Mouse (Mus musculus) hindbrain, embryonic 14.5 days (tissue): ENCODE measurements at regions not wholly inside any gene's neighbourhood (a gene's known extent, or its start where the extent isn't known, plus 50 kb on each side); places are given as distances from the start of the nearest gene placed in this dataset.

Source experiments
- ATAC-seq: fragments of 200-750 bp; cut with Nextera tagmentation; 2 replicates; pipeline ENCODE4 v1.8.0; 2017; ENCODE audit warnings: moderate number of reproducible peaks, mild to moderate bottlenecking, moderate TSS enrichment, moderate library complexity; ENCODE audit not compliant: low FRiP score
- DNase-seq: peaks from one replicate; pipeline ENCODE4 v3.0.0-alpha.2; 2015; ENCODE audit warnings: low spot score
- H3K27ac ChIP-seq: fragments of 300-500 bp; sonication (generic); 2 replicates; pipeline ENCODE4 v1.5.1; 2014; ENCODE audit warnings: mild to moderate bottlenecking, moderate library complexity
- H3K27me3 ChIP-seq: fragments of 300-500 bp; sonication (generic); 2 replicates; pipeline ENCODE4 v1.6.1; 2014; ENCODE audit warnings: mild to moderate bottlenecking, low read length, mixed read lengths; ENCODE audit not compliant: control insufficient read depth, insufficient read depth
- H3K36me3 ChIP-seq: fragments of 300-500 bp; sonication (generic); replicated peaks from 2 replicates; pipeline ENCODE4 v1.6.1; 2014; ENCODE audit not compliant: control insufficient read depth, insufficient read depth
- H3K4me1 ChIP-seq: fragments of 300-500 bp; sonication (generic); replicated peaks from 2 replicates; pipeline ENCODE4 v1.6.1; 2014; ENCODE audit warnings: antibody characterized with exemption, low read length, mixed read lengths; ENCODE audit not compliant: control insufficient read depth, insufficient read depth
- H3K4me2 ChIP-seq: fragments of 300-500 bp; sonication (generic); replicated peaks from 2 replicates; pipeline ENCODE4 v1.6.1; 2014; ENCODE audit warnings: mild to moderate bottlenecking, moderate library complexity
- H3K4me3 ChIP-seq: fragments of 300-500 bp; sonication (generic); replicated peaks from 2 replicates; pipeline ENCODE4 v1.5.1; 2014; ENCODE audit warnings: mild to moderate bottlenecking, low read length
- H3K9ac ChIP-seq: fragments of 300-500 bp; sonication (generic); 2 replicates; pipeline ENCODE4 v1.6.1; 2014
- H3K9me3 ChIP-seq: fragments of 300-500 bp; sonication (generic); 2 replicates; pipeline ENCODE4 v1.6.1; 2016; ENCODE audit warnings: low read length; ENCODE audit not compliant: control insufficient read depth
- WGBS: fragments of 180-500 bp; shearing (Covaris S2); extraction: QIAGEN DNeasy Blood & Tissue Kit; methylation state at CpG from one replicate; pipeline ENCODE4 v1.1.7; 2014; 5-methylcytosine and 5-hydroxymethylcytosine counted together

DNA sequence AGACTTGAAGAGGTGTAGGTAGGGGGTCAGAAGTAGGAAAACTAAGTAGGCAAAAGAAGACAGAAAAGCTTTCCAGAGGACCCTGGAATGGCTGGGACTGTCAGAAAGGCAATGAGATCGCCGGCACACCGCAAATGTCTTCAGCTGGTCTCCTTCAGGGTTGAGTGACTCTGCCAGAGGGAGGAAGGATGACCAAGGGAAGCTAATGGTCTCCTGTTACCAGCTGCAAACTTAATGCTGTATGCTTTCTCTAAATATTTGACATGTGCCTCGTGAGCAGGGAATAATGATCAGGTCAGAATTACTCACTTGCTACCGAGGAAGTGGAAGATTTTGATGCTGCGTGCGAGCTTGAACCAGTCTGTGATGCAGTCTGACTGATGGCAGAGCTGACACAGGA is 125.2 kb upstream of the Syt6 start:
- H3K4me2 ChIP-seq, result no peak overlapping the region
- no peaks in the 10 kb centered on the region for H3K9me3 ChIP-seq
- H3K27ac ChIP-seq, result no peak overlapping the region
- DNase-seq (no peak), ATAC-seq (no peak)
- no peaks in the 10 kb centered on the region for H3K4me1 ChIP-seq
- H3K4me3 ChIP-seq, result no peak overlapping the region
- no peaks in the 10 kb centered on the region for H3K27me3 ChIP-seq
- H3K36me3 ChIP-seq, result no peaks in the 10 kb centered on the region
- no peak overlapping the region for H3K9ac ChIP-seq
- WGBS, result 57% methylated on average over 7 of the region's 7 CpGs

GRCm38 (mm10) chr3:103451971-103452370 is 123.1 kb upstream of the Syt6 start:
- no peak for DNase-seq
- Histone ChIP-seq H3K9me3 (no peaks in the 10 kb centered on the region), H3K4me1 (no peaks in the 10 kb centered on the region)

GRCm38 (mm10) chr3:103463760-103464159 is 111.3 kb upstream of the Syt6 start:
- DNase-seq (no peak), ATAC-seq (no peak)
- Histone ChIP-seq H3K9ac (no peak overlapping the region), H3K36me3 (no peaks in the 10 kb centered on the region), H3K27me3 (no peaks in the 10 kb centered on the region), H3K4me1 (0 out of 2 replicates have a peak, but pooled peaks cover 4% of the 10 kb centered on the region), H3K4me3 (no peak overlapping the region), H3K9me3 (no peaks in the 10 kb centered on the region), H3K4me2 (no peak overlapping the region), H3K27ac (no peak overlapping the region)
- WGBS, result 37% methylated on average over 4 of the region's 4 CpGs

More at GRCm38 (mm10) chr3:103451971-103452370, 123.1 kb upstream of the Syt6 start:
- ATAC-seq, result no peak
- no peak overlapping the region for H3K27ac ChIP-seq
- no peak overlapping the region for H3K9ac ChIP-seq
- no peak overlapping the region for H3K4me2 ChIP-seq
- no peaks in the 10 kb centered on the region for H3K27me3 ChIP-seq
- H3K36me3 ChIP-seq, result no peaks in the 10 kb centered on the region
- 76% methylated on average over 3 of the region's 3 CpGs for WGBS
- no peak overlapping the region for H3K4me3 ChIP-seq

GRCm38 (mm10) chr3:103464181-103464580 is 110.8 kb upstream of the Syt6 start:
- no peak for ATAC-seq
- no peak overlapping the region for H3K4me3 ChIP-seq
- H3K4me1 ChIP-seq, result 0 out of 2 replicates have a peak, but pooled peaks cover 4% of the 10 kb centered on the region
- no peak overlapping the region for H3K27ac ChIP-seq
- DNase-seq, result no peak
- H3K4me2 ChIP-seq, result no peak overlapping the region
- no peak overlapping the region for H3K9ac ChIP-seq
- WGBS, result 61% methylated on average over 5 of the region's 5 CpGs
- H3K27me3 ChIP-seq, result no peaks in the 10 kb centered on the region
- no peaks in the 10 kb centered on the region for H3K36me3 ChIP-seq
- no peaks in the 10 kb centered on the region for H3K9me3 ChIP-seq

GRCm38 (mm10) chr3:103464729-103465128 is 110.3 kb upstream of the Syt6 start:
- Histone ChIP-seq H3K27ac (no peak overlapping the region), H3K4me3 (no peak overlapping the region), H3K9ac (no peak overlapping the region), H3K27me3 (no peaks in the 10 kb centered on the region), H3K4me1 (0 out of 2 replicates have a peak, but pooled peaks cover 4% of the 10 kb centered on the region), H3K36me3 (no peaks in the 10 kb centered on the region), H3K4me2 (no peak overlapping the region), H3K9me3 (no peaks in the 10 kb centered on the region)
- ATAC-seq, result no peak
- 30% methylated on average over 4 of the region's 4 CpGs for WGBS
- DNase-seq, result no peak

DNA sequence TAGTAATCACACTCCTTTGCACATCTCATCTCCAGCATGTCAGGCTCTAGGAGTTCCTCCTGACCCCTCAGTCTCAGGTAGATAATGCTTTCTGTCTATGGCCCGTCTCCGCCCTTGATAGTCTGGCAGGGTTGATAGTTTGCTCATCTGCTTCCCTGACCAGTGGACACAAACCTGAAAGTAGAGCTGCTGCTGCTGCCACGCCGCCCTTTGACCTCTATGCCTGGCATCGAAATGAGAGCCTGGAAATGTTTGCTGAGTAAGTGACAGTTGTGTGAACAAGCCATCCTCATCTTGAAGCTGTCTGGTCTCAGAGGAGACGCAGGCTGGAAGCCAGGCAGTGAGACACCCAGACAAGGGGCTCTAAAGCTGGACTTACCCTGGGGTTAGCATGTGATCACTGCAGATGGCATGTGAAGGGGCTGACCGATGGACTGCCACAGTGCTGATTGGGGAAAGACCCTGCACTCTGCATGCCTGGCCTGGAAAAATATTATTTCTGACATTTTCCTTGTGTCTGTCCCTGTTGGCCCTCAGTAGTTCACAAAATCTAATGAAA is 109.8 kb upstream of the Syt6 start:
- ATAC-seq (no peak), DNase-seq (no peak)
- Histone ChIP-seq H3K4me1 (0 out of 2 replicates have a peak, but pooled peaks cover 4% of the 10 kb centered on the region), H3K36me3 (no peaks in the 10 kb centered on the region), H3K9ac (no peak overlapping the region), H3K4me2 (no peak overlapping the region), H3K27me3 (no peaks in the 10 kb centered on the region), H3K9me3 (no peaks in the 10 kb centered on the region), H3K4me3 (no peak overlapping the region), H3K27ac (no peak overlapping the region)
- WGBS, result 74% methylated on average over 7 of the region's 7 CpGs

- H3K9ac ChIP-seq, result no peak overlapping the region
- no peaks in the 10 kb centered on the region for H3K9me3 ChIP-seq
- ATAC-seq (no peak), DNase-seq (no peak)
- H3K27me3 ChIP-seq, result no peaks in the 10 kb centered on the region
- whole genome bisulfite sequencing, result 82% methylated on average over 2 of the region's 2 CpGs
- H3K4me3 ChIP-seq, result no peak overlapping the region
- 0 out of 2 replicates have a peak, but pooled peaks cover 4% of the 10 kb centered on the region for H3K4me1 ChIP-seq
- no peak overlapping the region for H3K27ac ChIP-seq
- no peak overlapping the region for H3K4me2 ChIP-seq
- no peaks in the 10 kb centered on the region for H3K36me3 ChIP-seq
Observed at GRCm38 (mm10) chr3:103465948-103466347, 109.1 kb upstream of the Syt6 start.

DNA sequence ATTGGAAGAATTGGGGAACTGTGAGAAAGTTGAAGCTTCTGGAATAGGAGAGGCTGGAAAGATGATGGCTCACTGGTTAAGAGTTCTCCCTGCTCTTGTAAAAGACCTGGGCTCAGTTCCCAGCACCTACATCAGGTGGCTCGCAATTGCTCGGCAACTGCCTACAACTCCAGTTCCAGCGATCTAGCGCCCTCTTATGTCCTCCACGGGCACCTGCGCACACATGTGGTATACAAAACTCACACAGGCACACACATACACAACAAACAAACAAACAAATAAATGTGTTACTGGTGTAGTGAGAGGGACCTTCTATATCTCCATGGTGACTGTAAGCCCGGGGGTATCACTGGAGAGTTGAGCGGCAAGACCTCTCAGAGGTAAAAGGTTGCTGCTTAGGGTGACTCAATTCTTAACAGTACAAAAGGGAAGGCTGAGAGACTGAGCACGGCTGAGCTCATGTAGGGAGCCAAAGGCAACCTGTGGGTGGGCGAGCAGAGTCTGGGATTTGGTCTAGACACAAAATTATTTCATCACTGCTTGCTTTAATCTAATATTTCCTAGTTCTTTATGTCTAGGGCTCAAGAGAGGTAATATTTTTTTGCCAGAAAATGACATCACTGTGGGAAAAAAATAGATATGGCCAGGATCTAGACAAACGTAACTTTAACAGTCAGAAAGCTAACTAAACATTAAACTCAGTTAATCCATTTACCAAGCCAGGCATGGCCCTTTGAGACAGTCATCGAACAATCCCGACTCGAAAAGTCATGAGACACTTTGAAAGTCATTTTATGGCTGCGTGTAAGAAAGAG is 104.2 kb upstream of the Syt6 start:
- ATAC-seq, result no peak
- WGBS, result 88% methylated on average over 15 of the region's 15 CpGs
- no peak overlapping the region for H3K4me3 ChIP-seq

GRCm38 (mm10) chr3:103472598-103472997 is 102.4 kb upstream of the Syt6 start:
- no peaks in the 10 kb centered on the region for H3K4me1 ChIP-seq
- H3K4me3 ChIP-seq, result no peak overlapping the region
- no peaks in the 10 kb centered on the region for H3K36me3 ChIP-seq
- H3K27me3 ChIP-seq, result no peaks in the 10 kb centered on the region
- no peak overlapping the region for H3K4me2 ChIP-seq
- no peak overlapping the region for H3K27ac ChIP-seq
- ATAC-seq, result no peak
- DNase-seq, result no peak
- H3K9ac ChIP-seq, result no peak overlapping the region
- H3K9me3 ChIP-seq, result no peaks in the 10 kb centered on the region
- WGBS, result 83% methylated on average over 10 of the region's 10 CpGs

More for the DNA sequence above, 104.2 kb upstream of the Syt6 start:
- Histone ChIP-seq H3K4me1 (no peaks in the 10 kb centered on the region), H3K36me3 (no peaks in the 10 kb centered on the region), H3K9ac (no peak overlapping the region), H3K27me3 (no peaks in the 10 kb centered on the region), H3K4me2 (no peak overlapping the region), H3K9me3 (no peaks in the 10 kb centered on the region), H3K27ac (no peak overlapping the region)
- DNase-seq, result no peak
